Mouse (Mus musculus) left cerebral cortex, postnatal 25 days (tissue): ENCODE measurements around the gene Nck2. TPM values are rescaled to one million over a fixed set of nuclear protein-coding genes. Genes with fewer than 3 reads are reported as not detected.
"Not testable (repeated sequence)": the region's sequence is repeated elsewhere in the genome, so short reads cannot be mapped to it uniquely, and the experiment has no call there.

Experiments used
- DNase-seq, 2 experiments: peaks; one replicate each; pipeline ENCODE4 v3.0.0; 2022; ENCODE audit warnings: low spot score in 2 of 2, mixed read lengths in 1 of 2
- intact Hi-C: fragments of 180-260 bp; cut with DNase I; formaldehyde crosslinking; loops from one replicate; pipeline ENCODE4 v1.15.1; 2025
- total RNA-seq, 2 experiments: library from RNA; stranded (reverse); gene quantifications; 2 replicates each; pipeline ENCODE4 v1.2.3; 2021

Nck2 gene
- total RNA-seq, 2 experiments from 2014 or later = 34.1 to 39.3 TPM

- intact Hi-C loops = no loop called here
- no peak for DNase-seq
These were observed 77.6 kb downstream of the Nck2 start for GRCm38 (mm10) chr1:43521950-43522349.

- intact Hi-C loops = no loop called here
- no peak for DNase-seq
These were observed 78.6 kb downstream of the Nck2 start for GRCm38 (mm10) chr1:43522976-43523375.

- intact Hi-C loops = no loop called here
- DNase-seq = no peak
These were observed 80.0 kb downstream of the Nck2 start for GRCm38 (mm10) chr1:43524332-43524731.

- DNase-seq = no peak
- intact Hi-C loops = no loop called here
These were observed 83.9 kb downstream of the Nck2 start for GRCm38 (mm10) chr1:43528275-43528674.

- intact Hi-C loops = no loop called here
- DNase-seq = peak in 1 of 2 experiments; percentile 28
These were observed 84.7 kb downstream of the Nck2 start for GRCm38 (mm10) chr1:43529086-43529485.

- DNase-seq = no peak
- intact Hi-C loops = no loop called here
These were observed 86.1 kb downstream of the Nck2 start for GRCm38 (mm10) chr1:43530295-43531020.

- intact Hi-C loops = no loop called here
- peak; percentile 12 to 77 for DNase-seq
These were observed 86.9 kb downstream of the Nck2 start for GRCm38 (mm10) chr1:43531307-43531706.

GRCm38 (mm10) chr1:43532279-43532678 lies 87.9 kb downstream of the Nck2 start:
- intact Hi-C loops = no loop called here
- DNase-seq = no peak

- DNase-seq, intact Hi-C loops: not testable (repeated sequence)
These were observed 89.1 kb downstream of the Nck2 start for GRCm38 (mm10) chr1:43533497-43533896.

- DNase-seq = no peak
- intact Hi-C loops = no loop called here
These were observed 89.8 kb downstream of the Nck2 start for GRCm38 (mm10) chr1:43534060-43534760.

GRCm38 (mm10) chr1:43535519-43536000 lies 91.2 kb downstream of the Nck2 start:
- DNase-seq = peak in 1 of 2 experiments; percentile 47
- intact Hi-C loops = loop anchor here (5.0 kb wide), 1 partner anchor 88 kb away; no protein-coding TSS in a partner anchor

GRCm38 (mm10) chr1:43536266-43536665 lies 91.9 kb downstream of the Nck2 start:
- intact Hi-C loops = loop anchor here (5.0 kb wide), 1 partner anchor 89 kb away; no protein-coding TSS in a partner anchor
- DNase-seq = no peak

GRCm38 (mm10) chr1:43537021-43537420 lies 92.6 kb downstream of the Nck2 start:
- intact Hi-C loops = loop anchor here (5.0 kb wide), 1 partner anchor 90 kb away; no protein-coding TSS in a partner anchor
- DNase-seq = no peak

GRCm38 (mm10) chr1:43537496-43537895 lies 93.1 kb downstream of the Nck2 start:
- DNase-seq = no peak
- intact Hi-C loops = loop anchor here (5.0 kb wide), 1 partner anchor 90 kb away; no protein-coding TSS in a partner anchor

- intact Hi-C loops = loop anchor here (5.0 kb wide), 1 partner anchor 91 kb away; no protein-coding TSS in a partner anchor
- DNase-seq = no peak
These were observed 94.3 kb downstream of the Nck2 start for GRCm38 (mm10) chr1:43538716-43539115.

- no peak for DNase-seq
- intact Hi-C loops = loop anchor here (5.0 kb wide), 1 partner anchor 93 kb away; no protein-coding TSS in a partner anchor
These were observed 95.5 kb downstream of the Nck2 start for GRCm38 (mm10) chr1:43539689-43540380.

GRCm38 (mm10) chr1:43542339-43542738 lies 98.0 kb downstream of the Nck2 start:
- no peak for DNase-seq
- intact Hi-C loops = no loop called here

GRCm38 (mm10) chr1:43547644-43548043 lies 103.3 kb downstream of the Nck2 start:
- no peak for DNase-seq
- intact Hi-C loops = no loop called here

- intact Hi-C loops = no loop called here
- DNase-seq = no peak
These were observed 104.4 kb downstream of the Nck2 start for GRCm38 (mm10) chr1:43548749-43549148.

GRCm38 (mm10) chr1:43550525-43550924 lies 106.1 kb downstream of the Nck2 start:
- intact Hi-C loops = no loop called here
- no peak for DNase-seq
